Mouse (Mus musculus) forebrain, embryonic 15.5 days (tissue): Measurements from ENCODE around the gene Gm14548. TPM values are rescaled to one million over a fixed set of nuclear protein-coding genes. Genes with fewer than 3 reads are reported as not detected.

ENCODE experiments used
- polyA plus RNA-seq: library from polyadenylated mRNA; unstranded; fragments of >200 nt; fragmentation: Nextera tagmentation; extraction: Ambion mirVana; gene quantifications from 2 replicates; pipeline ENCODE4 v1.2.1, GENCODE M21; 2015

Gene Gm14548
- polyA plus RNA-seq, 1 experiment from 2014 or later, result not detected

Other genes with a start within 250 kb of the Gm14548 start
- gene Leng1, start 232.3 kb downstream of the Gm14548 start, polyA plus RNA-seq, result 15.7 and 16.5 TPM in 2 replicates
- 2.6 and 3.1 TPM in 2 replicates for gene Tmc4, start 220.6 kb downstream of the Gm14548 start, polyA plus RNA-seq
- gene Tsen34, start 205.3 kb downstream of the Gm14548 start, polyA plus RNA-seq, result 247 and 254 TPM in 2 replicates
- 54.8 and 66.7 TPM in 2 replicates for gene Mboat7, start 204.6 kb downstream of the Gm14548 start, polyA plus RNA-seq
- gene Rps9, start 194.1 kb downstream of the Gm14548 start, polyA plus RNA-seq, result 995 and 1,054 TPM in 2 replicates
- gene Pirb, start 177.7 kb downstream of the Gm14548 start, polyA plus RNA-seq, result 0.27 and 0.33 TPM in 2 replicates
- gene Gm15448, start 72.4 kb downstream of the Gm14548 start, polyA plus RNA-seq, result not detected in 2 replicates
- gene Pira2, start 53.1 kb downstream of the Gm14548 start, polyA plus RNA-seq, result not detected in 2 replicates
- gene Lilra6, start 17.4 kb upstream of the Gm14548 start, polyA plus RNA-seq, result not detected in 2 replicates
- 1.7 and 2.3 TPM in 2 replicates for gene Lair1, start 165.1 kb upstream of the Gm14548 start, polyA plus RNA-seq
- 105 and 106 TPM in 2 replicates for gene Ttyh1, start 221.3 kb upstream of the Gm14548 start, polyA plus RNA-seq
- 78.8 and 85.9 TPM in 2 replicates for gene Leng8, start 238.9 kb upstream of the Gm14548 start, polyA plus RNA-seq